Mouse (Mus musculus): ENCODE results near the gene Adcy7. TPM values are rescaled to one million over a fixed set of nuclear protein-coding genes. Genes with fewer than 3 reads are reported as not detected.

Gene Adcy7
- total RNA-seq, 2 experiments from 2014 or later = 6.8 to 8.0 TPM

DNA sequence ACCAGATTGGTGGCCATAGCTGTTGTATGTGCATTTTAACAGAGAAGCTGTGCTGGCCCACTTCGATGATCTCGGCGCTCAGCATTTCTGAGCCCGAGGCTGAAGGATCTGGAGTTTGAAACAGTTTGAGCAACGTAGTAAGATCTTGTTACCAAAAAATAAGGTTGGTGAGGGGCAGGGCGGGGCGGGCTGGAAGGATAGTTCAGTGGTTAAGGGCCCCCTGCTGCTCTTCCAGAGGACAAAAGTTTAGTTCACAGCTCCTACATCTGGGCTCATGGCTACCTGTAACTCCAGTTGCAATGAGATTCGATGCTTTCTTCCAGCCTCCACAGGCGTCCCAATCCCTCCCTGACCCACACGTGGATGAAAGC lies 26.5 kb downstream of the Adcy7 start:
- DNase-seq (ENCODE audit: low spot score in 2 of 2) = no peak

DNA sequence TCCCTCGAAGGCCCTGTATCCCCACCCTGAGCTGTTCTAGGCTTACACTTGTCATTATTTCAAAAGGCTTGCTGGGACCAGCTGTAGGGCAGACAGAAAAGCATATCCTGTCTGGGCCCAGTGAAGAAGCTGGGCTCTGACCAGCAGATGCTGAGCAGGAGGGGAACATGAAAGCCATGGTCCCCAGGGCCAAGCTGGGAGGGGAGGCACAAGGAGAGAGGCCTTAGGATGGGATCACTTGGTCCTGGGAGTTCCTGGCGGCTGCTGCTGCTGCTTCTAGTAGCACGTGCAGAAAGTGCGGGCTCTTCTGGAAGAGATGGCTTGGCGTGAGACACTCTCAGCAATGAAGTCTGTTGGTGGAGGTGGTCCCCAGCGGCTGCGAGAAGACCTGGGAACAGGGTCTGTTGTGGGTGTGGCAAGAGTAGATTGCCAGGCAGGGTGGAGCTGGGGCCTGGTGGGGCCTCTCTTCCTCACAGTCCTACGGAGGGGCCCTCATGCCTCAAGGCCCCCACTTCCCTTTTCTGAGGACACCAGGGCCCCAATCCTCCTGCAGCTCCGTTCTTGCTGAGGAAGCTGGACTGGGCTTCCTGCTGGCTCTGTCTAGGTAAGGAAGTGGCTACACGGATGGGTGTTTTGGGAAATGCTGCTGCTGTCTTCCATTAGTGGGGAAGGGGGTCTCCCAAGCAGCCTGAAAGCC lies 27.9 kb downstream of the Adcy7 start:
- DNase-seq (ENCODE audit: low spot score in 2 of 2) = no peak

DNA sequence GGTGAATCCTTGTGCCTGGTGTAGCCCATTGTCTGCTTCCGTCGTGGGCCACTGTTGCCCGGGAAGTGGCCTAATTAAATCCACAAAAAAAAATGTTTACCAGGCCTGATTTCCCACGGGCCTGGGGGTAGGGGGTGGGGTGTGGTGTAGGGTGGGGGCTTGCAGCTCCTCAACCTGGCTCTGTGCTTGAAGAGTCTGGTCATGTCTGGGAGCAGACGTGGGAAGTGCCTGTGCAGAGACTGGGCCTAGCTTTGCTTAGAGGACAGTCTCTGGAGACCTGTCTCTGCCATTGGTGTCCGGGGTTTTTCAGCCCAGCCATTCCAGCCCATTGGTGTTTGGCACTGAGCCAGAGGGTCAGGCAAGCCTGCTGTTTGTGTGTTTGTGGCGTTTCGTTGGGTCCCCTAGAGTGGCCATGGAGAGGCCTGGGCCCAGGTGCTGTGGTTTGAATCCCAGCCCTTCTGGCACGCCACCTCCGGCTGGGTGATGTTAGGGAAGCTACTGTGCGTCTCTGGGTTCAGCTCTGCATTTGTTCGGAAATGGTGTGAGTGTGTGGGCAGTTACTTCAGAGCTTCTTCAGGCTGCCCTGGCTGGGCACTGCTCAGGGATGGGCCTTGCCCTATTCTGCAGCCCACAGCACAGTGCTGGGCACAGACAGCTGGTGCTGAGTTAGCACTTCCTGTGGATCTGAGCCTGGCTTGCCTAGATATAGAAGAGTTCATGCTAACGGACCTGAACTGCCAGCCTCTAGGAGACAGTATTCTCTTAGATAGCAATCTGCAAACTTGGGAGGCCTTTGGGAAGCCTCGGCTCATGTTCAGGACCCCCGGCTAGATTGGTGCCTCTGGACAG lies 29.6 kb downstream of the Adcy7 start:
- no peak for DNase-seq (ENCODE audit: low spot score in 2 of 2)

DNA sequence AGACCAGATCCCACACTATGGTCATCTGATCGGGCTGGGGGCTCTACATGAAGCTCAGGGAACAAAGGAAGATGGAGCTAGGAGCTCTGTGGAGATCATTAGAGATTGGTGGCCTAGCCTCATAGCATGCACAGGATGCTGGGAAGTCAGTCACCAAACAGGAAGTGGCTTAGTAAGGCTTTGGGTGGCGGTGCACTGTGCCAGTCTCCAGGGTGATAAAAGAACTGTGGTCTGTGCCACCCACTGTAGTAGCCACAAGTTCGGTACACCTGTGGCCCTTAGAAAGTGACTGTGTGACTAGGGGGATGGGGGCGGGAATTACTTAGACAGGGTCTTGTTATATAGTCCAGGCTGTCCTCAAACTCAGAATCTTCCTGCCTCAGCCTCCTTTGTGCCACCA lies 33.6 kb downstream of the Adcy7 start:
- DNase-seq (ENCODE audit: low spot score in 2 of 2) = no peak

DNA sequence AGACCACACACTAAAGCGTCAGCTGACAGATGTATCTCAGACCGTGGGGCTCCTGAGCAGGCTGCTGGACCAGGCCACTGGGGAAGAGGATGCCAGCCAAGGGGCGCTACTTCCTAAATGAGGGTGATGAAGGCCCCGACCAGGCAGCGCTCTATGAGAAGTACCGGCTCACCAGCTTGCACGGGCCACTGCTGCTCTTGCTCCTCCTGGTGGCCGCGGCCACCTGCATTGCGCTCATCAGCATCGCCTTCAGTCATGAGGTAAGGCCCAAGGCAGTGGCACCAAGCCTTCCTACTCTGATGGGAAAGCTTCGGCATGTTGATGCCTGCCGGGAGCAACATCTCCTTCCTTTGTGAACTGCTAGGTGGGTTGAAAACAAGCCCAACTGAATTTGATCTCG lies 34.3 kb downstream of the Adcy7 start:
- DNase-seq (ENCODE audit: low spot score in 2 of 2) = no peak

DNA sequence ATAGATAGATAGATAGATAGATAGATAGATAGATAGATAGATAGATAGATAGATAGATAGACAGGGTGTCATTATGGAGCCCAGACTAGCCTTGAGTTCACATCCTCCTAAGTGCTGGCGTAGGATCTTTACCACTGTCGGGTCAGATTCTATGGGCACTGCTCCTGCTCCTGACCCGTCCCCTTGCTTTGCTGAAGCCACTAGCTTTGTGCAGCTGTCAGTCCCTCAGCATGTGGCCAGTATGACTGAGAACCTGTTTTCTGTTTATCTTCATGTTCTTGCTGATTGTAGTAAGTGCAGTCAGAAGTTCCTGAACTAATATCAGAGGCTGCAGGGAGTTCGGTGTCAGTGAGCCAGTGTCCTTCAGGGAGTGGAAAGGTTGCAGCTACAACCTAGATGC lies 35.5 kb downstream of the Adcy7 start:
- no peak for DNase-seq (ENCODE audit: low spot score in 2 of 2)

DNA sequence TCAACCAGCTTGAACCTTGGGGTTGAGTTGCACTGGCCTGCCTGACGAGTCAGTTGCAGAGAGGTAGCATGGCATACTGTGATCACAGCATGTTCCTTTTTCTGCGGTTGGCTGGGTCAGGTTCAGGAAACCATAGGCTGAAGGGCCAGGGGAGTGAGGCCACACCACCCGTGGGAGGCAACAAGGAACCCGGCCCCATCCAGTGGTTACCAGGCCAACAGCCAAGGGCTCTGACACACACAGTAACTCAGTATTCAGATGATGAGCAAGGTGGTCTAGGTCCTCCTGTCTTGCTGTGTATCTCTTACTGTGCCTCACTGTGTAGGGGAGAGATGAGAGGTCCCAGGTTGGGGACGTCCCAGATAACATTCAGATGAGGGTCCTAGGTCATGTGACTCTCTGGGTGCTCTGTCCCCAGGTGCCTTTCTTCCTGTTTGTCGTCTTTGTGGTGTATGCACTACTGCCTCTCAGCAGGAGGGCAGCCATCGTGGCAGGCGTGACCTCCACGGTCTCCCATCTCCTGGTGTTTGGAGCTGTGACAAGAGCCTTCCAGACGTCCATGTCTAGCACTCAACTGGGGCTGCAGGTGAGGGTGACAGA lies 37.2 kb downstream of the Adcy7 start:
- DNase-seq (ENCODE audit: low spot score in 2 of 2) = no peak

DNA sequence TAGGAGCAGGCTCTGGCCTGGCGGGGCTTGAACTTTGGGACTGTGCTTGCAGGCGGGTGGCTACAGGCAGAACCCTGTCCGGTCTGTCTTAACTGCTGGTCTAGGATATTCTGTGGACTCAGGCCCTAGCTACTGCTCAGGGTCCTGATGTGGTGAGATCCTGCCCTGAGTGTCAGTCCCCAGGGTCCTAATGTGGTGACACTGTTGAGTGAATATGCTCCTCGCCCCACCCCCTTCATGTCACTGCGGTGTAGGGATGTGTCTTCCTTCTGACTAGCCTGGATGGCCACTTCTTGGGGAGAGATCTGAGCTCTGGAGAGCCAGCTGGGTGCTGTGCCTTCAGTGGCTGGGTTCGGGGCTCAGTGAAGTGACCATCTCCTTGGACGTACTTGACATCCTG lies 37.7 kb downstream of the Adcy7 start:
- DNase-seq (ENCODE audit: low spot score in 2 of 2) = no peak

DNA sequence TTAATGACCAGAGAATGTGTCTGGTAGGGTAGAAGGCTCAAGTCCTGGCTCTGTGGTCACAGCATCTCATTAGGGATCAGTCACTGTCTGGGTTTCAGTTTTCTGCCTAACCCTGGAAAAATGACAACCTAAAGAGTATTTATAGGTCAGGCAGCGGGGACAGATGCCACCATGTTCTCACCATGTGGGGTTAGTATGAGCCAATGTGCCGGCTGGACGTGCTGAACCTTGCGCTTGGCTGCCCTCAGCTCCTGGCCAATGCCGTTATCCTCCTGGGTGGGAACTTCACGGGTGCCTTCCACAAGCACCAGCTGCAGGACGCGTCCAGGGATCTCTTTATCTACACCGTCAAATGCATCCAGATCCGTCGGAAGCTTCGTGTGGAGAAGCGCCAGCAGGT lies 38.1 kb downstream of the Adcy7 start:
- no peak for DNase-seq (ENCODE audit: low spot score in 2 of 2)

DNA sequence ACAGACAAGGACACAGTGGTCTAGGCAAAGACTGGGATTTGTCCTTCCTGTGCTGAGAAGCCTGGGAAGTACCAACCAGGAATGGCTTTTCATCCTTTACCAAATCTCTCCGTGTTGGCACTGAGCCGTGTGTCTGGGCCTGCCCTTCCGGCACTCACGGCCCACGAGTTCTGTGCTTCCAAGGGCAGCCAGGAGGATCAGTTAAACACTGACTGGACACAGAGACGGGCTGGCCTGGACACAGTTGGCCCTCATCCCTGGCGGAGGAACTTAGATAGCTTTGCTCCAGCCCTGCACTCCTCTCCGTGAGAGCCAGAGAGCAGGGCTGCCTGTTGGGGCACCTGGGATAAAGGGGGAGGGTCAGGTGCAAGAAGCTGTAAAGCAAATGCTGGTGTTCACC lies 40.8 kb downstream of the Adcy7 start:
- no peak for DNase-seq (ENCODE audit: low spot score in 2 of 2)

DNA sequence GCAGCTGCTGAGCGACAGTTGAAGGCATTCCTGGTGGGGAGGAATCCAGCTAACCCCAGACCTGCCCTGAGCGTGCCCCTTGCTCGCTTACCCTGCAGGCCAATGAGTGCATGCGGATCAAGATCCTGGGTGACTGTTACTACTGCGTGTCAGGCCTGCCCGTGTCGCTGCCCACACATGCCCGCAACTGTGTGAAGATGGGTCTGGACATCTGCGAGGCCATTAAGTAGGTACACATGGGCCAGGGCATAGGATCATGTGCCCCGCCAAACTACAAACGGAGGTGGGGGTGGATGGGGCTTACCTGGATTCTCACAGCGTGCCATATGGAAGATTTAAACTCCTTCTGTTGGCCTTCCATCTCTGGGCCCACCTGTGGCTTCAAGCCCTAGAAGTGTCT lies 41.8 kb downstream of the Adcy7 start:
- no peak for DNase-seq (ENCODE audit: low spot score in 2 of 2)

DNA sequence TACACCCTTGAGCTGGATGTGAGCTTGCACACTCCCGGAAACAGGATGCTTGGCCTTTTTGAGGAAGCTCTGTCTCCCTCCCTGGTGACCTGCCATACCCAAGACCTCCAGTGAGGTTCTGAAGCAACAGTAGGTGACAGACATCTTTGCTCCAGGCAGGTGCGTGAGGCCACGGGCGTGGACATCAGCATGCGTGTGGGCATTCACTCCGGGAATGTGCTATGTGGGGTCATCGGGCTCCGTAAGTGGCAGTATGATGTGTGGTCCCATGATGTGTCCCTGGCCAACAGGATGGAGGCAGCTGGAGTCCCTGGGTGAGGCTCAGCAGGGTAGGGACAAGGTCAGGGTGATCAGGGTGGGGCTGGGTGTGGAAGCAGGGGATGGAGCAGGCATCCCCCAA lies 43.1 kb downstream of the Adcy7 start:
- no peak for DNase-seq (ENCODE audit: low spot score in 2 of 2)

DNA sequence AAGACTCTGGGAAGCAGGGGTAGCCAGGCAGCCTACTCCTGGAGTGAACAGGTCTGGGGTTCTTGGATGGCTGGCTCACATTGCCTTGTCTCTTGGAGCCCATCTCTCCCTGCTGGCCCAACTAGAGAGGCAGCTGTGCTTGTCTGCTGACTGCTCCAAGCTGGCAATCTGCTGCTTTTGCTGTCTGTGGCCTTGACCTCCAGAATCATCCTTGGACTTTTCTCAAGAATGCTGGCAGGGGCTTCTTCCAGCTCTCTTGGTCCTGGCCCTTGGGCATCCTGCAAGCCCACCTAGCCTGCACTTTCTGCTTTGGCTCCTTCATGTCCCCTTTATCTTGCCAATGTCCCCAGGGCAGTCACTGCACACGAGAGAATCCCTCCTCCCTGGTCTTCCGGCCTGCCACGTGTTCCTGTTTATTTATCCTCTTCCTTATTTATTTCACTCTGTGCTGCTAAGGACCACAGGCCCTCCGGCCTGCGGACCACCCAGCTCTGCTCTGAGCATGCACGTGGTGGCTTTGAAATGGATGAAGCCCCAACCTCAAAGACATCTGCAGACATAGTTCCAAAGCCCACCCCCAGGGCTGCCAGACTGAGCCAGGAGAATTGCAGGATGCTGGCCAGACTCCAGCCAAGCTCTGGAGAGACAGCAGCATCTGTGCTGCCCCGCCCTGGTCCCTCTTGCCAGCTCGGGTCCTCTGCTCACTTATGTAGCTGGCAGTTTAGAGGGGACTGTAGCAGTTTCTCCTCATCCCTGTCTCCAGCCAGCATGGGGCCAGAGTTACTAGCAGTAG lies 44.1 kb downstream of the Adcy7 start:
- DNase-seq (ENCODE audit: low spot score in 2 of 2) = no peak

DNA sequence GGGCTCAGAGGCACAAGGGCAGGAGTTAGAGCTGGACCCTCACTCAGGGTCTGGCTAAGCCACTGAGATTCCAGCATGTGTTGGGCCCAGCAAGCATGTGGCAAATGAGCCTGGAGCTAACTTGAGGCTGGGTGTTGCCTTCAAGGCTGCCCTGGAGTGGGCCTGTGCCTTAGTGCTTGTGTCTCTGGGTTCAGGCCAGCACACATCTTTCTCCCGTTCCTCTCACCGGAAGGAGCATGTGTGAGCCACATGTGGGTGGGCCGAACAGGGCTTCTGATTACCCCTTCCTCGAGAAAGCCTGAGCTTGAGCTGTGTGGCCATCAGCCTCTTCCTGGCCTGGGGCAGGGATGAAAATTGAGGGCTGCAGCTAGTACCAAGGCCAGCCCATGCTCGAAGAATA lies 45.1 kb downstream of the Adcy7 start:
- DNase-seq (ENCODE audit: low spot score in 2 of 2) = no peak

DNA sequence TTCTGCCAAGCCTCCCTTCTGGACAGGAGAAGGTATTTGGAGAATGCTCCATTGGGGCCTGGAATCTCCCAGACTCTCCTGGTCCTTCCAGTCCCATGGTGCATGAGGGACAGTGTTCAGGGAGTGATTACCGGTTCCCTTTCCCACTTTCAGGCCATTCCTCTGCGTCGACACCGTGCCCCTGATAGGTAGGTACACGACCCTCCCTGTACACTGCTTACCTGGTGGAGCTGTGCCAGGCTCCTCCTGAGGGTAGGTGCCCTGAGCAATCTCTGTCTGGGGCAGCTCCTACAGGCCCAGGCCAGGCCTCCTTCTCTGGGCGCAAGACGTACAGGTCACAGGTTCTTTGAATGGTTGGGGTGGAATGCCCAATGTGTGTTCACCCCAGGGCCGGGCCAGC lies 45.9 kb downstream of the Adcy7 start:
- no peak for DNase-seq (ENCODE audit: low spot score in 2 of 2)

DNA sequence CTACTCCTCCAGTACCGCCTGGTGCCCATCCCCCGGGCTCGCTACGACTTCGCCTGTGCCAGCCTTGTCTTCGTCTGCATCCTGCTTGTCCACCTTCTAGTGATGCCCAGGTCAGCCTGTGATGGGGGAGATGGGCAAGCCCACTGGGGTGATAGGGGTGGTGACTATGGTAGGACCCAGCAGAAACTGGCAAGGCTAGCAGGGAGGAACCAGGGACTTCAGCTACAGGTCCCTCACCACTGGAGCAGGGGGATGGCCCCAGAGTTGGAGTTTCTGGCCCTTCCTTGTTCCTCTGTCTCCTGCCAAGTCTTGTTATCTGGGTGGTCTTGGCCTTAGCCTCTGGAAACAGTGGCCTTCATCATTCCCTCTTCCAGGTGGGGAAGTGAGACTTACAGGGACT lies 47.9 kb downstream of the Adcy7 start:
- DNase-seq (ENCODE audit: low spot score in 2 of 2) = no peak

DNA sequence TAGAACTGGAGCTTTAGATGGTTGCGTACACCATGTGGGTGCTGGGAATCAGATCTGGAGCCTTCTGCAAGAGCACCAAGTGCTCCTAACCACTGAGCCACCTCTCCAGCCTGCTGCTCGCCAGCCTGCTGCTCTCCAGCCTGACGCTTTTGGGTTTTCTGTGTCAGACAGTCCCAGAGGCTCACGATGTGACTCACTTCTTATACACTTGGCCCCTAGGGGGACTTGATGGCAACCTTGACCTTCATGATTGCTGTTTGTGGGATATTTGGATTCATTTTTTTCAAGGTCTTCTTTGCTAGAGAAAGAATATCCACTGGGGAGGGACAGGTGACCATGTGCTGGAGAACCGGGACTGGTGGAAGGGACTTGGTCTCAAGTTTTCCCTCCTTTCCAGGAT lies 49.2 kb downstream of the Adcy7 start:
- DNase-seq (ENCODE audit: low spot score in 2 of 2) = no peak

DNA sequence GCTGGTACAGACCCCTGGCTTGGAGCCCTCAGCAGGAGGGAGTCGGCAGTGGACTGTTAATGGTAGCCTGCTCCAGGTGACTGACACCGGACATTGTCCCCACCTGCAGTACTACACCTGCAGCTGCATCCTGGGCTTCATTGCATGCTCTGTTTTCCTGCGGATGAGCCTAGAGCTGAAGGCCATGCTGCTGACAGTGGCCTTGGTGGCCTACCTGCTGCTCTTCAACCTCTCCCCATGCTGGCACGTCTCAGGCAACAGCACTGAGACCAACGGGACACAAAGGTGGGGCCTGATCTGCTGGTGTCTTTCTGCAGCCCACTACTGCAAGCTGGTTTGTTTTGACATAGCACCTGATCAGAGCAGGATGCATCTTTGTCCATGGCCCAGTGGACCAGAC lies 51.3 kb downstream of the Adcy7 start:
- DNase-seq (ENCODE audit: low spot score in 2 of 2) = no peak

DNA sequence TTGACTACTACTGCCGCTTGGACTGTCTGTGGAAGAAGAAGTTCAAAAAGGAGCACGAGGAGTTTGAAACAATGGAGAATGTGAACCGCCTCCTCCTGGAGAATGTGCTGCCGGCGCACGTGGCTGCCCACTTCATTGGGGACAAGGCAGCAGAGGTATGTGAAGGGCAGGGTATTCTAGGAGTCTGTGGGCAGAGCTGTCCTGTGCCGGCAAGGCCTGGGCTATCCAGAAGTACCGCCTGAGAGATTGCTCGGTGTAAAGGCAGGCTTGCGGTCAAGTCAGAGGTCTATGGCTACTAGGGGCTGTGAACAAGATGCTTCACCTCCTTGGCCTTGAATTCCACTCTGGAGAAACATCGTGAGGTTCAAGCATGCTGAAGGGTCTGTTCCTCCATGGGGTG lies 52.6 kb downstream of the Adcy7 start:
- no peak for DNase-seq (ENCODE audit: low spot score in 2 of 2)

DNA sequence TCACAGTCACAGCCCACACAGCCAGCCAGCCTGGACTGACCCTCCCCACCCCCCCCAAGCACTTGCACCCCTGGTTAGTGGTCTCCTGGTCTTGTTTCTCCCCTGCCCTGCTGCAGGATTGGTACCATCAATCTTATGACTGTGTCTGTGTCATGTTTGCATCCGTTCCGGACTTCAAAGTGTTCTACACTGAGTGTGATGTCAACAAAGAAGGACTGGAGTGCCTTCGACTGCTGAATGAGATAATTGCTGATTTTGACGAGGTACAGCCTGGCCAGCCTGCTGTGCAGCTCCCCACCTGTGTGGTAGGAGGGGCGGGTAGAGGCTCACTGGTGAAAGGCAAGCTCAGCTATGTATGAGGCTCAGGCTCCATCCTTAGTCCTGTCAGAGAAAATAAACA lies 53.0 kb downstream of the Adcy7 start:
- no peak for DNase-seq (ENCODE audit: low spot score in 2 of 2)

DNA sequence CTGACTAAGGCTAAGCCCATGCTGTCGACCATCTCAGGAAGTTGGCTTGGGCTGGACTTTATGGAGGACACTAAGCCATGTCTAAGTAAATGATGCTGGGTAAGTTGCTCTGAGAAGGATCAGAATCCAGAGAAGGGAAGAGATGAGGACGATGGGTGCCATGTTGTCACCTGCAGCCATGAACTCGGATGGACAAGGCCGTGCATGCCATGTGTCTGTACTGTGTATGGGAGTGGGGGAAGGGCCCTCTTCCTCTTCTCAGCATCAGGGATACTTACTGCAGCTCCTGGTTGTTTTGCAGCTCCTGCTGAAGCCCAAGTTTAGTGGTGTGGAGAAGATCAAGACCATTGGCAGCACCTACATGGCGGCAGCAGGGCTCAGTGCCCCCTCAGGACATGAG lies 53.6 kb downstream of the Adcy7 start:
- no peak for DNase-seq (ENCODE audit: low spot score in 2 of 2)

DNA sequence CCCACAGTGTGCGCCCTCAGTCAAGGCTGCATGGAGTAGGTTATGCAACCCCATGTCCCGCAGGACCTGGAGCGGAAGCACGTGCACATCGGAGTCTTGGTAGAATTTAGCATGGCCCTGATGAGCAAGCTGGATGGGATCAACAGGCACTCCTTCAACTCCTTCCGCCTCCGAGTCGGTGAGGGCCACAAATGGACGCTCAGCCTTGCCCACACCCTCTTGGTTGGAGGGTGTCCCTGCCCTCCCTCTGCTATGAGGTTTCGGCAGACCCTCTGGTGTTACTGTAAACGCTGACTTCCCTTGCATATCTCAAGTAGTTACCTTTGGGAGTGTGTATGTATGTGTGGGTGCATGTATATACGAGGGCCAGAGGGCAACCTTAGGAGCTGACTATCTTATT lies 54.1 kb downstream of the Adcy7 start:
- no peak for DNase-seq (ENCODE audit: low spot score in 2 of 2)

Measured in adrenal gland, postnatal 4 days (tissue).